Mouse (Mus musculus): Measurements from ENCODE around the gene Hmgn2.

The Hmgn2 gene

DNA sequence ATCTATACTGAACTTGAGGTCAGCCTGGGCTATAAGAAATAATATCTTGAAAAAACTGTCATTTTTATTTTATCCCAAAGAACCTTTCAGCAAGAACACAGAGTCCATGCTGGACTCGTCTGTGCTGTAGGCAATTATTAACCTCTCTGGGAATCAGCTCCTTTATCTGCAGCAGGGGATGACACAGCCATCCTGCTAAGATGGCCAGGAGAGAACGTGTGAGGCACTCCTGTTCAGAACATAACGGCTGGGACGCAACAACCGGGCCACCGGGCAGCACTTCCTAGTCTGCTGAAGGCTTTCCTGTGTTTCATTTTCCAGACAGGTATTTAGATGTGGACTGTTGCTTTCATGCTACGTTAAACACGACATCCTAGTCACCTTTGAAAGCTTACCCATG lies 26.2 kb upstream of the Hmgn2 start:
- no peak for TF ChIP-seq GATA4 (IDR thresholded peaks at IDR 0.05; ENCODE audit: insufficient replicate concordance, low read length)

DNA sequence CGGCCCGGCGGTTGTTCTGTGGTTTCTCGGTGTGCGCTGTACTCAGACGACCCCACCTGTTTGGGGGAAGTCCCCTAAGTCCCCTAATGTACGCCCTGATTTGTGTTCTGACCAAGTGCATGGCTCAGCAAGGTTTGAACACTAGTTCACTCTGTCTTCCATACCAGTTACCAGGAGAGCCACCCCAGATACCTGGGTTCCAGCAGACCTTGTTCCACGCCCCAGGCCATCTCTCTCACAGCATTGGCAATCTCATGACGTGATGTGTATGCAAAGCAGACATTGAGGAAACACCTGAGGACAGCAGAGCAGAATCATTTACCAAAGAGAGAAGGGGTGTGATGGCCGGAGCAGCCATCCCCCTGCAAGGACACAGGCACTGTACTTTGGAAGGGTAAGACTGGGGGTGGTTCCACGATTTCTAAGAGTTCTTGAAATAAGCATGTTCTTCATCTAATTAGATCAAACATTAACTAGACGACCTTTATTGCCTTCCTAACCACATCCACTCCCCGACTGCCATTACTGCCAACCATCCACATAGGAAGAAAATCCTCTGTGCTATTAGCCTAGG lies 22.7 kb upstream of the Hmgn2 start:
- TF ChIP-seq GATA4 (IDR thresholded peaks at IDR 0.05; ENCODE audit: insufficient replicate concordance, low read length): no peak

DNA sequence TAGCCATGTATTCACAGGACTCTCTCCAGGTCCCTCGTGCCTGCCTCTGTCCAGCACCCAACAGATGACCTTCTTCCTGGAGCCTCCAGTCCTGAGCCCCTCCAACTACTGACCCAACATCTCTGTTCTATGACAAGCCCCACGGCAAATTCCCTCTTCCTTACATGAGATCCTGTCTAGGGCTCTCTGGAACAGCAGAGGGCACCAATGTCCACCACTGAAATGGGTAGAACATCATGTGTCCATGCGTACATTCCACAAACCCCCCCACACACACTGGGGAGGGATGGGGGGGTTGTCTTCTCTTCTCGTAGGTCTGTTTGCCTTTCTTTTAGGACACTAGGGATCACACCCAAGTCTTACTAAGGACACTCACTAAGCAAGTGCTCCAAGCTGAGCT lies 21.6 kb upstream of the Hmgn2 start:
- no peak for TF ChIP-seq GATA4 (IDR thresholded peaks at IDR 0.05; ENCODE audit: insufficient replicate concordance, low read length)

DNA sequence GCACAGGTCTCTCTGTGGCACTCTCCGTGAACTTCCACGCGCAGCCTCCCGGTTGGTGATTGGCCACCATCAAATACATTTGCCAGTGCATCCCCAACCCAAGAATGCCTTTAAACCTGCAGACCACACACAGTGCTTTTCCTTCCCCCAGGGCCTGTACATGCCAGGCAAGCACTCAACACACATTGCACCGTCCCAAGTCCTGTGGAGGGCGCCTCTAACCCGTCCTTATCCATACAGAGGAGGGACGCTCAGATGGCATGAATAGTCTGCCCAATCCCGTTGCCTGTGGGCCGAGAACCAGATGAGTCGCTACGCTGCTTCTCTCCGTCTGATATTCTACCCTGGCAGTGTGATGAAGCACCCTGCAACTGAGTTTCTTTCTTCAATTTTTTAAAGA lies 14.5 kb upstream of the Hmgn2 start:
- no peak for TF ChIP-seq GATA4 (IDR thresholded peaks at IDR 0.05; ENCODE audit: insufficient replicate concordance, low read length)

DNA sequence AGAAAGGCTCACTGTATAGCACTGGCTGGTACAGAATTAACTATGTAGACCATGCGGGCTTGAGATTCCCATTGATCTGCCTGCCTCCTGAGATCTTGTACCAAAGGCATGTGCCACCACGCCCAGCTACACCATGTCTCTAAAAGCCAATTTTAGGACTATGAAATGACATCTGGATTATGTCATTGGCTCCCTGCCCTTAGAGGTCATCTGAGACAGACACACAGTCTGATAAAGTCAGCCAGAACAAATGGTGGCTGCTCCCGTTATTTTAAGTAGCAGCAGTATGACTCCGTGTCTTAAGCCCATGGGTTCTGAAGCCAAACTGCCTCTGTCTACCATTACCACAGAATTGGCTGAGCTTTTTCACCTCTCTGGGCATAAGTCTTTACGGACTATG lies 12.0 kb upstream of the Hmgn2 start:
- no peak for TF ChIP-seq GATA4 (IDR thresholded peaks at IDR 0.05; ENCODE audit: insufficient replicate concordance, low read length)

DNA sequence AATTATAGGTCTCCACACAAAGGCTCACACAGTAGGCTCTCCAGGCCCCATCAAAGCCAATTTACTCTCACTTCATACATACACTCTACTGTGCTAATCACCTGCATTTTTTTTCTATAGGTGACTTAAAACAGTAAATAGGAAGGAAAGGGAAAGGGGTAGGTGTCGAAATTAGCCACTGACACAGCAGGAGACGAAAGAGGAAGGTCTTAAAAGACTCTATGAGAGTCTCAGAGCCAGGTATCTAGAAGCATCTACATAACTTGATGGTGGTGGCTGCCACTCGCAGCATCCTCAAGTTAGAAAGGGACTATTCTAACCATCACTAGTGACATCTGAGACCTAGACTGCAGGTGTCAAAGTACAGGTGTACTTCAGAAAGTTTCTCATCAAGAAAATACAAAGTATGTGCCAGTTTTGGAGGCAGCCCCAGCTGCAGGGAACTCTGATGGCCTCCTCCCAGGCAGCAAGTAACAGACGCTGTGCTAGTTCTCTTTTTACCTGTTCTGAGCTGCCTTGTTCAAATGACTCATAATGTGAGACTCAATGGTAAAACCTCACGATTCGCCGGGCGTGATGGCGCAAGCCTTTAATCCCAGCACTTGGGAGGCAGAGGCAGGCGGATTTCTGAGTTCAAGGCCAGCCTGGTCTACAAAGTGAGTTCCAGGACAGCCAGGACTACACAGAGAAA lies 9.7 kb upstream of the Hmgn2 start:
- TF ChIP-seq GATA4 (IDR thresholded peaks at IDR 0.05; ENCODE audit: insufficient replicate concordance, low read length): no peak

DNA sequence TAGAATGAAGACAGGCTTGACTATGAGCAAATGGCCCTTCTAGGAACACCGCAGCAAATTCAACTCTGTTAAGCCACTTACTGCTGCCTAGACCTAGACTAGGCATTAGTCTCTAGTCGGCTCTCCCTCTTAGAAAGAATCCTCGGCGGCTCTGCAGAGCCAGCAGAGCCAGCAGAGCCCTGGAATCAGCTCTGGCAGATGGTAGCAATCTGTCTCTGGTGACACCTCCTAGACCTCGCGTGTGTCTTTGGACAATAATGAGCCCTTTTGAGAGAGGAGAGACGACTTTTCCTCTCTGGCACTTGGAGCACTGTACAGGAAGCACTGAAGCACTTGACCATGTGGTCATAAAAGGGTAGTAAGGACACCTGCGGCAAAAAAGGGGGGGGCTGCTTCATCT lies 3.3 kb upstream of the Hmgn2 start:
- no peak for TF ChIP-seq GATA4 (IDR thresholded peaks at IDR 0.05; ENCODE audit: insufficient replicate concordance, low read length)

DNA sequence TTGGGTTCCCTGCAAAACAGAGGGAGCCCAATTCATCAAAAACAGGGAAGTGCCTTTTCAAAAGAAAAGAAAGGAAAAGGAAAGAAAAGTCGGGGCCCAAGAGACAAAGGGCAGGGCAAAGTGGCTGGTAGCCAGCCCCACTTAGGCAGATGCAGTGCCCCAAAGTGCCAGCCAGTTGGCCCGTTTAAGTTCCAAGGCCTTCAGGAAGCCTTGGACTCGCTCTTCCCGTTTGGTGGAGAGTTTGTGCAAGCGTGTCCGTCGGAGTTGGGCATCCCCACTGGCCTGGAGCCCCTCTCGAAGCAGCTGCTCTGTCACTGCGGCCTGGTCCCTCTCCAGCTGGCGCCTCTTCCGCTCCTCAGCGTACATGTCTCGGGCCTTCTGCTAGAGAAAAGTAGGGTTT lies 2.4 kb upstream of the Hmgn2 start:
- no peak for TF ChIP-seq GATA4 (IDR thresholded peaks at IDR 0.05; ENCODE audit: insufficient replicate concordance, low read length)

DNA sequence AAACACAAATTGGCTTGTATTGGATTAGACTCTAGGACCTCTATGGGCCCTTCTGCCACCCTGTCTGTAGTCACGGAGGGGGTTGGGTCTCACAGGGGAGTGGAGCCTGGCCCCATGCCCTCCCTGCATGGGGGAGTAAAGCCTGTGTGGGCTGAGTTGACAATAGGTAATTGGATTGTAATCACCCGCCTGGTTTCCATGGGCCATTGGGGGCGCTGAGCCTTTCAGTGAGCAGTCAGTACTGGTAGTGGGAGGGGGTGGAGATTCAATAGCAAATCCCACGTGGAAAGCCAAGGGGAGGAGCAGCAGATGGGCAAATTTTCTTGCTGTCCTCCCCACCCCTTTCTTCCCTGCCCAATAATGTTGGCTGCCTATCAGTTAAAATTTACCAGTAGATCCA lies 1.7 kb upstream of the Hmgn2 start:
- no peak for TF ChIP-seq GATA4 (IDR thresholded peaks at IDR 0.05; ENCODE audit: insufficient replicate concordance, low read length)

DNA sequence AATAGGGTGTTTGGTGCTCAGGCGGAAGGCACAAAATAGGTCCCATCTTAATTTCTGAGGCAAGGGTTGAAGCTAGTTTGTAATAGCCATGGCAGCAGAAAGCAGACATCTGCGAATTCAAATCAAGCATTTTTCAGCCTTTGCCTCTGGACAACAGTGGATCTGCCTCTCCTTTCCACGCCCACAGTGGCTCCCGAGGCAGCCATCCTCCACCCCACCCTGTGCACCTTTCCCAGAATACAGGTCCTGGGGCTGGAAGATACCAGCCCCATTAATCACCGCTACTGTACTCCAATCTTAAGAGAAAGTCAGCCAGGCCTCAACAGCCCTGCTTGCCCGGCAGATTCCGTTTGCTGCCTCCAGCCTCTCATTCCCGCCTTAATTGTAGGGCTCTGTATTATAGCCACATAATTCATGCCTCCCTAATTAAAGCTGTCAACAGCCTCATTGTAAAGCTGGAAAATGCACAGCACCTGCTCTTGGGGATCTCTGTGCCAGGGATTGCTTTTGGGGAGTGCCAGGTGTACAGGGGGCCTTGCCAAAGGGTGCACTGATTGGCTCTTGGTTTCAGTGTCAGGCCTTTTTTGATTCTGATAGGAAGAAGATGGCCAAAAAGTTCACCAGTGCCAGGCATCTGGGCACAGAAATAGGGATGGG lies 792 bp upstream of the Hmgn2 start:
- TF ChIP-seq GATA4 (IDR thresholded peaks at IDR 0.05; ENCODE audit: insufficient replicate concordance, low read length): no peak

DNA sequence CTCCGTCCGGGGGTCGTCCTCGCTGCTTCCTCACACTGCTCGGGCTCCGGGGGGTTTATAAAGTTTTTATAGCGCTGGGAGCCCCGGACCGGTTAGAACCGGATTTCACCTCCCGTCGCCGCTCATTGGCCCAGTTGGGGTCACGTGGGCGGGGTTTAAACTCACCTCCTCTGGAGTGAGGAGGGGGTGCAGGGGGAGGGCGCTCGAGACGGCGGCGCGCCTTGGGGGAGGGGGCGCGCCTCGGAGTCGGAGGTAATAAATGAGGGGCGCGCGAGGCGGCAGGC lies 642 bp downstream of the Hmgn2 start:
- TF ChIP-seq GATA4 (IDR thresholded peaks at IDR 0.05; ENCODE audit: insufficient replicate concordance, low read length): no peak

DNA sequence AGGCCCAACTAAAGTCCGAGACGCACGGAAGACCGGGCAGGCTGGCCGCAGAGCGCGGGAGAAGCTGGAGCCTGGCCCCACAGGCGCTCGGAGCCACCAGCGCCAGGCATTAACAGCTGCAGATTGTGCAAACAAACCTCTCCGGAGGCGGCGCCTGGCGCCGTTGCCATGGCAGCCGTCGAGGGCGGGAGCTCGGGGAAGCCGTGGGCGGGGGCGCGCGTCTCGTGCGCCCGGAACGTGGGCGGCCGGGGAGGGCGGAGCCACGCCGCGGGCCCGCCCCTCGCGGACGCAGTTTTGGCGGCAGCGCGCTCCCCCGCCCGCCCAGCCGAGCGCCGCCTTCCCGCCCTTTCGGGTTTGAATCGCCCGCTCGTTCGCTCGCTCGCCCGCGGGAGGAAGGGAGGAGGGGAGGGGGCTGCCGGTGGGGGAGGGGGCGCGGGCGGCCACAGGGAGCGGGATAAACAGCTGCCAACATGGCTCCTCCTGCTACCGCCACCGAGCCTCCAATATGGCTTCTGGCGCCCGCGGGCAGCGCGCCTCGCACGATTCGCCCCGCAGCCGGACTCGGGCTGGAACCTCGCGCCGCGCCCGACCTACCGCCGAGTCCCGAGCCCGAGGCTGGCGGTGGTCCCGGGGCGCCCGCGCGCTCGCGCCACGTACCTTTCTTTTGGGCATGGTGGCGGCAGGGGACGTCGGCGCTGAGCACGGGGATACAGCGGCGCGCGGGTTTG lies 1.1 kb downstream of the Hmgn2 start:
- peak; percentile 10; the same call in 1 of the 2 replicates for TF ChIP-seq GATA4 (IDR thresholded peaks at IDR 0.05; ENCODE audit: insufficient replicate concordance, low read length)

DNA sequence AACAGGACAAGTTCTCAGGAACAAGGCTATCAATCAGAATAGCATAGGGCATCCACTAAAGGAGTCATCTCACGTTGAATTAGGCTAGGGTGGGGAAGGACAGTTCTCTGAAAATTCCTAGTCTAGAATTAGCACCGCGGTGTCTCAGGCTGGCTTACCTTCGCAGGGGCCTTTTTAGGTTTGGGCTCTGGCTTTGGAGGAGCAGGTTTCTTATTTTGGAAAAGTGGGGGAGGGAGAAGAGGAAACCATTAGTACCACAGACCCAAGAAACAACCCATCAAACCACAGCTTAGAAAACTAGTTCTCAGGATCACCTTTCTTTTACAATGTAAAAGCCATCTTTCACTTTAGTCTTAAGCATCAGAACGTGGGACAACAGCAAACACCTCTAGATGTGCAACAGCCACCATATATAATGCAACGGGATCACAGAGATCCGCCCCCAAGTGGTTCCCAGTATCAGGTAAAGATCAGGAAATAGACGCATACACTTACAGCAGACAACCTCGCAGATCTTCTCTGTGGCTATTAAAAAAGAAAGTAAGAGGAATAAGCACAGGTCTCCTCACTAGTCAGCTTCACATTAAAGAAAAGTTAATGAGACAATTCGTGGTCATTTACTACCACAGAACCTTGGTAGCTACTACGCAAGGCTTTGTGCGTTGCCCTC lies 2.0 kb downstream of the Hmgn2 start:
- no peak for TF ChIP-seq GATA4 (IDR thresholded peaks at IDR 0.05; ENCODE audit: insufficient replicate concordance, low read length)

DNA sequence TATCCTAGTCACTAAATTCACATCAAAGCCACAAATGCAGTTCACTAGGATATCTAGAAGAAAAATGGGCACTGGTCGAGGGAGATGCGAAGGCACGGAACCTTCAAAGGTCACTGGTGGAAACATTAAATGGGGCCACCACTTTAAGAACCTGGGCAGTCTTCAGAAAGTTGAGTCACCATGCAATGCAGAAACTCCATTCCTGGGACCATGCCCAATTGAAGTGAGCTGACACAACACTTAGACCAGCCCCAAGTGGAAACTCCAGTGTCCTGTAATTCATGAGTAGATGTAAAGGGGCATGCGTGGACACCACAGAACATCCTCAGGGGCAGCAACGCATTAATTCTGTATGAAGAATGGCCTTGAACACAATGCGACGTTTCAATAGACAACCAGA lies 5.9 kb downstream of the Hmgn2 start:
- TF ChIP-seq GATA4 (IDR thresholded peaks at IDR 0.05; ENCODE audit: insufficient replicate concordance, low read length): no peak

DNA sequence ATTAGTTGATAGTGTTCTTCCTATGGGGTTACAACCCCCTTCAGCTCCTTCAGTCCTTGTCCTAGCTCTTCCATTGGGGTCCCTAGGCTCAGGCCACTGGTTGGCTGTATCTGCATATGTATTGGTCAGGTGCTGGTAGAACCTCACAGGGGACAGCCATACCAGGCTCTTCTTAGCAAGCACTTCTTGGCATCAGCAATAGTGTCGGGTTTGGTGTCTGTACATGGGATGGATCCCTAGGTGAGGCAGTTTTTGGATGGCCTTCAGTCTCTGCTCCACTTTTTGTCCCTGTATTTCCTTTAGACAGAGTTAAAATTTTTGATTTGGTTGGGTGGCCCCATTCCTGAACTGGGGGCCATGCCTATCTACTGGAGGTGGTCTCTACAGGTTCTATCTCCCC lies 9.6 kb downstream of the Hmgn2 start:
- TF ChIP-seq GATA4 (IDR thresholded peaks at IDR 0.05; ENCODE audit: insufficient replicate concordance, low read length): no peak

DNA sequence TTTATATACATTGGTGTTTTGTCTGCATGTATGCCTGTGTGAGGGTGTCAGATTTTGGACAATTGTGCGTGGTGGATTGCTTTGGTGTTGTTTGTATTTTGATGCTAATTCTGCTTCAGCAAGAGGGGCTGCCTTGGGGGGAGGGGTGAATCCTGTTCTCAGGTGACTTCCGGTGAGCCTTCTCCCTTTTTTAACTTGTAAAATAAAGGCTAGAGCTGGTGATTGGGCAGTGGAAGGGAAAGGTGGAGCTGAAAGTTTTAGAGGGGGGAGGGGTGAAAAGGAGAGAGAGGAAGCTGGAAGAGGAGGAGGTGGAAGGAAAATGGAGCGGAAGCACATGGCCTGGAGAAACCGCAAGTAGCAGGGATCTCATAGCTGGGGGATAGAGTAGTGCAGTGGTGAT lies 12.1 kb downstream of the Hmgn2 start:
- TF ChIP-seq GATA4 (IDR thresholded peaks at IDR 0.05; ENCODE audit: insufficient replicate concordance, low read length): no peak
